Mouse (Mus musculus) layer of hippocampus, postnatal 25 days (tissue): ENCODE measurements at regions not wholly inside any gene's neighbourhood (a gene's known extent, or its start where the extent isn't known, plus 50 kb on each side); places are given as distances from the start of the nearest gene placed in this dataset.

ENCODE experiments used
- DNase-seq, 2 experiments: peaks; one replicate each; pipeline ENCODE4 v3.0.0; 2022; ENCODE audit warnings: mixed read lengths in 2 of 2, low spot score in 1 of 2; ENCODE audit errors: extremely low spot score in 1 of 2

GRCm38 (mm10) chr9:61216012-61216770, 156.0 kb upstream of the Tle3 start:
- no peak for DNase-seq

DNA sequence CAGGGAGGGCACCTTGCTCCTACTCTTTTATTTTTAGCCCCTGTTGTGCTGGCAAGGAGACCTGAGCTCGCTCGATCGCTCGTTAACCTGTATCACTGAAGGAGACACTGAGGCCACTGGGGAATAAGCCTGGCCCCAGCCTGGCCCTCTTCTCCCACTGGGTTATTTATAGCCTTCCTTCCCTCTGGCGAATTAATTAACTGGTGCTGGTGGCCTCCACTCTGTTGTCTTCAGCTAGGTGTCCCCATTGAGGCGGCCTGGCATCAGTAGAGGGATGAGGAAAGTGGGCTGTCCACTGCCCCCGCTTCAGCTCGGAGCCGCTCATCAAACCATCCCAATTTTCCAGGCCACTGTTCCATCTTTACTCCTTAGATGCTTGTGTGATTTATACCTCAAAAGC, 152.1 kb upstream of the Tle3 start:
- no peak for DNase-seq

- DNase-seq = no peak
Observed at GRCm38 (mm10) chr9:61222212-61223003, 149.8 kb upstream of the Tle3 start.

GRCm38 (mm10) chr9:61225020-61225652, 147.0 kb upstream of the Tle3 start:
- DNase-seq = no peak

GRCm38 (mm10) chr9:61225882-61226281, 146.3 kb upstream of the Tle3 start:
- no peak for DNase-seq

DNA sequence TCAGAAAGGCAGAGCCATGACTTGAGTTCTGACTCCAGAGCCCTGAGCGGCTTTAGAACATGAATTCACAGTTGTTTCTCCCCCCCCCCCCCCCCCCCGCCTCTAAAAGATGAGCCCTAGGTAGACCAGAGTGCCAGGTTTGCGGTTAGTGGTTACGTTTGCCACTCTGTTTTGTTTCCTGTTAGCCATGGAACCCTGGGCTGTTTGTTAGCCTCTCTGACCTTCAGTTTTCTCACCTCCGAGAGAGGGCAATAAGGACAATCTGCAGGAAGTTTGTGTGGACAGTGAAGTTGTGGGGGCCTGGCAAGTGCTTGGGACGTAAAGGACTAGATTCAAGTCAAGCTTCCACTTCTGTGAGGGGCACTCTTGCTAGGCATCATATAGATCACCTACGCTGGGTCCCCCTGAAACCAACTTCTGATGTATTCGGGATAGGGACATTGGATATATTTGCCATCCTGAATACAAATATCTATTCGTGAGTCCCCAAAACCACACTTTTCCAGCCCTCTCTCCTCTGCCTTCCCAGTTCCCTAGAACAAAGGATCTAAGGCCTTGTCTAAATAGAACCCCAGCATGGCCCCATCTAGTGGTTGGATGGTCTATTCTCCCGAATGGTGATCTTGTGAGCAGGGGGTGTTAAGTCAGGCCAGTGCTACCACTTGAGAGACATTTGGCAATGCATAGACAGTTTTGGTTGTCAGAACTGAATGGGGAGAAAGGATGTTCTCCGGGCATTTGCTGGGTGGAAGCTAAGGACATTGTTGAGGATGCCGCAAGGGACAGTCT, 145.4 kb upstream of the Tle3 start:
- DNase-seq = no peak

- DNase-seq = no peak
Observed at GRCm38 (mm10) chr9:61227492-61228229, 144.5 kb upstream of the Tle3 start.

GRCm38 (mm10) chr9:61228230-61228631, 143.9 kb upstream of the Tle3 start:
- DNase-seq = no peak

DNA sequence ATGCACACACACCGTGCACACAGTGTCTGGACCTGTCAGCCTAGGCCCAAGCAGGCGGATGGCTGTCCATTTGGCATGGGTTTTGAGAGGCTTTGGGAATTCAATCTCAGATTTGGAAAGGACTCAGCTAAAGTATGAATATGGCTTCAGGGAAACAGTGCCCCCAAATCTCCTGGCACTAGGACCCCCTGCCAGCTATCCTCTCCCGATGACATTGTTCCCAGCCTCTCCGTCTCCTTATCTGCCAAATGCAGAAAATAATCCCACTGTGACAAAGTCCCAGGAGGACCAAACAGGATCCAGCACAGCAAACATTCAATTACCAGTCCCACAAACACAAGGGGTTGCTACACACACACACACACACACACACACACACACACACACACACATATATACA, 141.9 kb upstream of the Tle3 start:
- DNase-seq = no peak

GRCm38 (mm10) chr9:61232630-61233029, 139.5 kb upstream of the Tle3 start:
- DNase-seq = no peak

DNA sequence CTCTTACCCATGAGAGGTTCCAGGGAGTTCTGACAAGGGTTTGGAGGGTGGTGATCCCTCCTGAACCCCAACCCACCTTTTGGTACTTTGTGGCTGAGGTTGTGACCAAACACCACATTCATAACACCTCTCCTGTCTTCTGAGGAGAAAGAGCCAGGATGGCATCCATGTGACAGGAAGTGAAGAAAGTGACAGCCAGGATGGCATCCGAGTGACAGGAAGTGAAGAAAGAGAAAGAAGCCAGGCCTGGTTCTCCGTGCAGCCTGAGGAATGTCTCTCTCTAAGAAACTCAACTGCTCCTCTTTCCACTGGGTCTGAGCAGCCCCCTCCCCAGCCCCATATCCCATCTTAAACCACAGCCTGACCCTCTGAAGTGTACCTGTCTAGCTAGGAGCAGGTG, 138.9 kb upstream of the Tle3 start:
- no peak for DNase-seq

GRCm38 (mm10) chr9:61235653-61236610, 136.2 kb upstream of the Tle3 start:
- no peak for DNase-seq

- DNase-seq = no peak
Observed at GRCm38 (mm10) chr9:61238687-61239250, 133.4 kb upstream of the Tle3 start.

- DNase-seq = no peak
Observed at GRCm38 (mm10) chr9:61239328-61239727, 132.8 kb upstream of the Tle3 start.

GRCm38 (mm10) chr9:61241442-61241841, 130.7 kb upstream of the Tle3 start:
- no peak for DNase-seq

DNA sequence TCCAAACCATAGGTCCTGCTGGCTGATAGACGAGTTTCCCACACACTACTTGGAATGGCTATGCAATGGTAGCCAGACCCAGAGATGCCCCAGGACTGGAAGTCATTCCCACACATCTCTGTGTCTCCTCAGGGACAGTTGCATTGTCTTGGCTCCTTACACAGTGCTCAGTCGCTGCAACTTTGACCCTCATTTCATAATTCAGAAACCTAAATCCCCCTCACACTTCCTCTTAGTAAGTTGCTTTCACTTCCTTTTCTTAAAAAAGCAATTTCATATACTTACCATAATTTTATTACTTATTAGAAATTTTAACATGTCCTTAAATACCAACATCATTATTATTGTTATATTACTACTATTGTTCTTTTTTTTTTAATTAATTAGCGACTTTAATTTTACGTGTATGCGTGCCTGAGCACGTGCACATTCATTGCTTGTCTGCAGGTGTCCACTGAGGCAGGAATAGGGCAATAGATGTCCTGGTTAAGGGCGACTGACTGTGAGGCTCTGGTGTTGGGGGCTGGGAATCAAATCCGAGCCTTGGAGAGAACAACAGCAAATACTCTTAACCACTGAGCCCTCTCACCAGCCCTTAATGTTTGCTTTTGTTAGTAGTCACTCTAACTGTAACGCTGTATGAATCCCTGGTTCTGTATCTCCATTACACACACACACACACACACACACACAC, 129.9 kb upstream of the Tle3 start:
- no peak for DNase-seq

DNA sequence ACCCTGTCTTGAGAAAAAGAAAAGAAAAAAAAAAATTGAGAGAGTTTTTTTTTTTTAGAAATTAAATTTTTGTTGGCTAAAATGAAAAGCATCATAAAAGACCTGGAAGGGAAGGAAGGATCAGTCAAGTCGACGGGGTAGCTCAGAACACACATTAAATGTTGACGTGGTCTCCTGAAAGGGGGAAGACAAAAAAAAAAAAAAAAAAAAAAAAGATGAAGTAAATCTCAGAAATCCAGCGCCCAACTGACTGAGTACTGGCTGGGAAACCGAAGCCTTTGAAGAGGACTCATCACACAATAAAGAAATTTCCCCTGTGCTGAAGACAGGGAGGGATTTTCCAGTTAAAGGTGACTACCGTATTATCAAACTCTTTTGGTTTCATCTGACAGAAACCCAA, 128.9 kb upstream of the Tle3 start:
- DNase-seq = no peak
